Mouse (Mus musculus) heart, embryonic 13.5 days (tissue): ENCODE data around the gene Gm17949. TPM values are rescaled to one million over a fixed set of nuclear protein-coding genes. Genes with fewer than 3 reads are reported as not detected.
"Not testable (repeated sequence)": the region's sequence is repeated elsewhere in the genome, so short reads cannot be mapped to it uniquely, and the experiment has no call there.

ENCODE experiments used
- ATAC-seq: fragments of 200-750 bp; cut with Nextera tagmentation; 2 replicates; pipeline ENCODE4 v1.8.0; 2017; ENCODE audit warnings: moderate TSS enrichment; ENCODE audit not compliant: insufficient number of reproducible peaks, low FRiP score, low TSS enrichment; ENCODE audit errors: extremely low read depth
- H3K27ac ChIP-seq: fragments of 300-500 bp; sonication (generic); replicated peaks from 2 replicates; pipeline ENCODE4 v1.5.1; 2015; ENCODE audit warnings: moderate library complexity, mild to moderate bottlenecking, inconsistent platforms
- H3K27me3 ChIP-seq: fragments of 300-500 bp; sonication (generic); replicated peaks from 2 replicates; pipeline ENCODE4 v1.6.1; 2015; ENCODE audit warnings: mild to moderate bottlenecking, inconsistent platforms
- H3K36me3 ChIP-seq: fragments of 300-500 bp; sonication (generic); 2 replicates; pipeline ENCODE4 v1.6.1; 2015; ENCODE audit warnings: mild to moderate bottlenecking, inconsistent platforms
- H3K4me1 ChIP-seq: fragments of 300-500 bp; sonication (generic); 2 replicates; pipeline ENCODE4 v1.6.1; 2015; ENCODE audit warnings: inconsistent platforms
- H3K4me2 ChIP-seq: fragments of 300-500 bp; sonication (generic); 2 replicates; pipeline ENCODE4 v1.6.1; 2015; ENCODE audit warnings: inconsistent platforms, mild to moderate bottlenecking, moderate library complexity
- H3K4me3 ChIP-seq: fragments of 300-500 bp; sonication (generic); 2 replicates; pipeline ENCODE4 v1.5.1; 2015; ENCODE audit warnings: moderate library complexity, mild to moderate bottlenecking, inconsistent platforms
- H3K9ac ChIP-seq: fragments of 300-500 bp; sonication (generic); 2 replicates; pipeline ENCODE4 v1.6.1; 2015; ENCODE audit warnings: inconsistent platforms, mild to moderate bottlenecking, moderate library complexity
- H3K9me3 ChIP-seq: fragments of 300-500 bp; sonication (generic); 2 replicates; pipeline ENCODE4 v1.6.1; 2016; ENCODE audit warnings: inconsistent platforms
- WGBS: fragments of 180-500 bp; shearing (Covaris S2); methylation state at CpG from one replicate; pipeline ENCODE4 v1.1.7; 2015; ENCODE audit warnings: mixed read lengths; 5-methylcytosine and 5-hydroxymethylcytosine counted together
- polyA plus RNA-seq: library from polyadenylated mRNA; unstranded; fragments of >200 nt; fragmentation: Nextera tagmentation; extraction: Ambion mirVana; gene quantifications from 2 replicates; pipeline ENCODE4 v1.2.1, GENCODE M21; 2015

Gene Gm17949
- polyA plus RNA-seq, 1 experiment from 2014 or later, result 0.48 TPM

- no peaks in the 10 kb centered on the region for H3K4me1 ChIP-seq
- H3K4me3 ChIP-seq, result no peak overlapping the region
- WGBS, result 82% methylated on average over 5 of the region's 5 CpGs
- no peaks in the 10 kb centered on the region for H3K27me3 ChIP-seq
- no peak for ATAC-seq
- H3K9ac ChIP-seq, result no peak overlapping the region
- peaks cover 68% of the 10 kb centered on the region for H3K36me3 ChIP-seq
- H3K27ac ChIP-seq, result no peak overlapping the region
- no peak overlapping the region for H3K4me2 ChIP-seq
- H3K9me3 ChIP-seq, result no peaks in the 10 kb centered on the region
These were observed 9.7 kb downstream of the Gm17949 start for GRCm38 (mm10) chr17:57020960-57021359.

GRCm38 (mm10) chr17:57027471-57027870 lies 16.2 kb downstream of the Gm17949 start:
- H3K9me3 ChIP-seq, result no peaks in the 10 kb centered on the region
- H3K4me2 ChIP-seq, result no peak overlapping the region
- no peaks in the 10 kb centered on the region for H3K27me3 ChIP-seq
- no peak overlapping the region for H3K4me3 ChIP-seq
- no peak for ATAC-seq
- H3K4me1 ChIP-seq, result peaks cover 20% of the 10 kb centered on the region
- H3K27ac ChIP-seq, result no peak overlapping the region
- 84% methylated on average over 4 of the region's 4 CpGs for WGBS
- H3K9ac ChIP-seq, result no peak overlapping the region
- peaks cover 66% of the 10 kb centered on the region for H3K36me3 ChIP-seq

- H3K4me2 ChIP-seq, result peak overlapping the region; percentile 92
- H3K27ac ChIP-seq, result peak overlapping the region; percentile 94; the same call in 1 of the 2 replicates
- no peaks in the 10 kb centered on the region for H3K9me3 ChIP-seq
- peaks cover 23% of the 10 kb centered on the region for H3K4me1 ChIP-seq
- no peak for ATAC-seq
- peak overlapping the region; percentile 100 for H3K9ac ChIP-seq
- H3K36me3 ChIP-seq, result peaks cover 43% of the 10 kb centered on the region
- no peaks in the 10 kb centered on the region for H3K27me3 ChIP-seq
- H3K4me3 ChIP-seq, result peak overlapping the region; percentile 95
- WGBS, result 24% methylated on average over 8 of the region's 8 CpGs
These were observed 18.4 kb downstream of the Gm17949 start for GRCm38 (mm10) chr17:57029691-57030090.

GRCm38 (mm10) chr17:57030931-57031660 lies 19.8 kb downstream of the Gm17949 start, which contains the start of gene Khsrp:
Gene Khsrp (minus strand): TSS chr17:57031522.
- ATAC-seq, result peak; percentile 1; the same call in 1 of the 2 replicates
- Histone ChIP-seq H3K27ac (peak within 1 kb of the TSS; percentile 94), H3K4me3 (peak within 1 kb of the TSS; percentile 95), H3K9ac (peak within 1 kb of the TSS; percentile 100), H3K27me3 (no peaks in the 10 kb centered on the region), H3K36me3 (peaks cover 29% of the 10 kb centered on the region), H3K9me3 (no peaks in the 10 kb centered on the region), H3K4me2 (peak within 1 kb of the TSS; percentile 92), H3K4me1 (peaks cover 23% of the 10 kb centered on the region)
- under 1% methylated on average over 87 of the region's 99 CpGs for WGBS

- no peaks in the 10 kb centered on the region for H3K9me3 ChIP-seq
- WGBS, result under 1% methylated on average over 38 of the region's 38 CpGs
- peak overlapping the region; percentile 77 for H3K9ac ChIP-seq
- H3K4me1 ChIP-seq, result peaks cover 23% of the 10 kb centered on the region
- peak overlapping the region; percentile 89 for H3K27ac ChIP-seq
- H3K4me2 ChIP-seq, result peak overlapping the region; percentile 73
- peaks cover 5% of the 10 kb centered on the region; the same call in 1 of the 2 replicates for H3K27me3 ChIP-seq
- peaks cover 22% of the 10 kb centered on the region for H3K36me3 ChIP-seq
- ATAC-seq, result peak; percentile 96
- H3K4me3 ChIP-seq, result peak overlapping the region; percentile 95
These were observed 20.6 kb downstream of the Gm17949 start for GRCm38 (mm10) chr17:57031661-57032420.

- Histone ChIP-seq H3K9ac (no peak overlapping the region), H3K4me1 (peaks cover 23% of the 10 kb centered on the region), H3K27ac (no peak overlapping the region), H3K27me3 (peaks cover 15% of the 10 kb centered on the region), H3K9me3 (no peaks in the 10 kb centered on the region), H3K4me2 (peak overlapping the region; percentile 73; the same call in 1 of the 2 replicates), H3K4me3 (no peak overlapping the region; the same call in 1 of the 2 replicates), H3K36me3 (peaks cover 12% of the 10 kb centered on the region)
- ATAC-seq, result no peak
- 85% methylated on average over 4 of the region's 4 CpGs for WGBS
These were observed 21.6 kb downstream of the Gm17949 start for GRCm38 (mm10) chr17:57032854-57033253.

- 0 out of 2 replicates have a peak overlapping the region, but pooled peaks have one; percentile 9 for H3K4me3 ChIP-seq
- H3K4me2 ChIP-seq, result no peak overlapping the region
- H3K9me3 ChIP-seq, result no peaks in the 10 kb centered on the region
- peaks cover 7% of the 10 kb centered on the region for H3K4me1 ChIP-seq
- no peaks in the 10 kb centered on the region for H3K36me3 ChIP-seq
- no peak overlapping the region for H3K9ac ChIP-seq
- ATAC-seq, result no peak
- peaks cover 42% of the 10 kb centered on the region for H3K27me3 ChIP-seq
- WGBS, result 36% methylated on average over 8 of the region's 8 CpGs
- H3K27ac ChIP-seq, result no peak overlapping the region
These were observed 27.7 kb downstream of the Gm17949 start for GRCm38 (mm10) chr17:57038978-57039377.

GRCm38 (mm10) chr17:57041554-57041953 lies 30.3 kb downstream of the Gm17949 start, which contains the start of gene Slc25a41:
Gene Slc25a41 (minus strand): TSS chr17:57041654.
- Histone ChIP-seq H3K9me3 (no peaks in the 10 kb centered on the region), H3K36me3 (peaks cover 17% of the 10 kb centered on the region), H3K27ac (no peak within 1 kb of the TSS), H3K4me3 (no peak within 1 kb of the TSS), H3K4me2 (no peak within 1 kb of the TSS), H3K27me3 (peaks cover 40% of the 10 kb centered on the region), H3K9ac (no peak within 1 kb of the TSS), H3K4me1 (peaks cover 7% of the 10 kb centered on the region)
- ATAC-seq, result no peak
- WGBS, result 64% methylated on average over 8 of the region's 8 CpGs

- ATAC-seq, result no peak
- Histone ChIP-seq H3K36me3 (peaks cover 56% of the 10 kb centered on the region), H3K9me3 (no peaks in the 10 kb centered on the region), H3K4me2 (no peak overlapping the region), H3K27ac (no peak overlapping the region), H3K4me3 (no peak overlapping the region), H3K9ac (no peak overlapping the region), H3K27me3 (no peaks in the 10 kb centered on the region), H3K4me1 (peaks cover 6% of the 10 kb centered on the region)
- 25% methylated on average over 5 of the region's 5 CpGs for WGBS
These were observed 36.1 kb downstream of the Gm17949 start for GRCm38 (mm10) chr17:57047406-57047805.

- Histone ChIP-seq H3K4me3 (no peak overlapping the region), H3K27ac (no peak overlapping the region), H3K4me2 (no peak overlapping the region), H3K9me3 (no peaks in the 10 kb centered on the region), H3K27me3 (no peaks in the 10 kb centered on the region), H3K9ac (no peak overlapping the region), H3K4me1 (no peaks in the 10 kb centered on the region), H3K36me3 (peaks cover 70% of the 10 kb centered on the region)
- no peak for ATAC-seq
- 91% methylated on average over 3 of the region's 3 CpGs for WGBS
These were observed 37.5 kb downstream of the Gm17949 start for GRCm38 (mm10) chr17:57048816-57049215.

GRCm38 (mm10) chr17:57051679-57052078 lies 40.4 kb downstream of the Gm17949 start:
- not testable (repeated sequence) for H3K9ac ChIP-seq, H3K27me3 ChIP-seq, H3K4me1 ChIP-seq, H3K4me2 ChIP-seq, H3K9me3 ChIP-seq, H3K4me3 ChIP-seq, H3K27ac ChIP-seq, ATAC-seq
- H3K36me3 ChIP-seq, result peaks cover 80% of the 10 kb centered on the region
- 83% methylated on average over 4 of the region's 4 CpGs for WGBS
